Mouse (Mus musculus) small intestine, adult 2 months (tissue): ENCODE data around the gene 1520401A03Rik.

Source experiments
- CTCF ChIP-seq: fragments of 200-500 bp; IDR thresholded peaks from 2 replicates; pipeline ENCODE4 v1.5.1; 2012; ENCODE audit warnings: low read depth, mild to moderate bottlenecking, control low read depth, inconsistent platforms, low read length, moderate library complexity, mixed read lengths; ENCODE audit not compliant: insufficient replicate concordance, insufficient read length; ENCODE audit errors: extremely low read depth
- POLR2A ChIP-seq: fragments of 200-500 bp; IDR thresholded peaks from 2 replicates; pipeline ENCODE4 v1.6.1; 2012; ENCODE audit warnings: low read depth, mild to moderate bottlenecking, control low read depth, inconsistent platforms, low read length, moderate library complexity

- TF ChIP-seq POLR2A (no peak), CTCF (no peak)
Measured at GRCm38 (mm10) chr17:23679127-23679835, 43.3 kb downstream of the 1520401A03Rik start, which contains the start of gene Cldn6.
